Mouse (Mus musculus): ENCODE data around the gene Kiss1.

DNA sequence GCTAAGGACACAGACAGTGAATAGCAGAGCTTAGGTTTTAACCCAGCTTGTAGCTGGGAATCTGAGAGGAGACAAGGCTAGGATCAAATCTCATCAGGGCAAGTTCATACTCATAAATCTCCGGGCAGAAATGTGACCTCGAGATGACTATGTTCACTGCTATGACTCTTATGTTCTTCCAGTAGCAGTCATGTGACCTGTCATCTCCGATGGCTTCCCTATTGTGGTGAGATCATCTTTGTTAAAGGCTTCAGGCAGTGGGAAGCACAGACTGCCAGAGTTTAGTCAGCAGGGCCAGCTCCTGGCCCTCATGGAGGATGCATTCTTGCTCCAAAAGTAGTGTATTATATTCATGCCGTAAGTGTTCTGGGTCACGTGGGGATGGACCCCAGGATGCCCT is 44.7 kb upstream of the Kiss1 start:
- TF ChIP-seq CEBPB (IDR thresholded peaks at IDR 0.05; ENCODE audit: low read depth) (no peak), CTCF (IDR thresholded peaks at IDR 0.05; ENCODE audit: control insufficient read depth, insufficient read depth, insufficient read length) (no peak), MYOG (IDR thresholded peaks at IDR 0.05; ENCODE audit: control insufficient read depth, extremely low read depth, insufficient read length) (no peak)

Data from C2C12 (cell line).